Mouse (Mus musculus) cerebellum, adult 11 months (tissue): ENCODE measurements around the gene 4930539E08Rik.

Experiments used
- DNase-seq: peaks from one replicate; pipeline ENCODE4 v3.0.0; 2022

4930539E08Rik gene

DNA sequence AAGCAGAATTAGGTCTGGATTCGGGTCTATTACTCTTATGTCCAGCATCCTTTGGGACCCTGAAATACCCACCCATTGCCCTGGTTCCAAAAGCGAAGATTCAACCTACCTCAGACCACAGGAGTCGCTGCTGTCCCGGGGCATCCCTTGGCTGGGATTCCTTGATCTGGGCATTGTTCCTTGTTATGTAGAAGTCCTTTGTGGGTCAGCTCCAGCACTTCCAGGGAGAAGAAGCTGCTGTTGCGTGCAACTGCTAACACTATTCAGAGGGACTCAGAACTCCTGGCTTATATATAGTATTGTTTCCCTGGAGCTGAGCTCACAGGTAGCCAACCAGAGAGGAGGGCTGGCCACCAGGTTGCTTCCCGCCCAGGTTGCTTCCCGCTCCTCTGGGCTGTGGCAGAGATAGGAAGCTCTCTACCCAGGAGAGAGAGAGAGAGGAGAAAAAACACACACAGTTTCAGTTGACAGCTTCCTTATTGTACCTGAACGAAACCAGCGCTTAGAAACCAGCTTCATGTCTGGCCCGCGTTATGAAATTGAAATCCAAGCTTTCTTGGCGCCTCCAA, at the start of gene 4930539E08Rik:
4930539E08Rik (minus strand) TSS at position 265 of the 569 bp plus-strand sequence.
- no peak for DNase-seq

DNA sequence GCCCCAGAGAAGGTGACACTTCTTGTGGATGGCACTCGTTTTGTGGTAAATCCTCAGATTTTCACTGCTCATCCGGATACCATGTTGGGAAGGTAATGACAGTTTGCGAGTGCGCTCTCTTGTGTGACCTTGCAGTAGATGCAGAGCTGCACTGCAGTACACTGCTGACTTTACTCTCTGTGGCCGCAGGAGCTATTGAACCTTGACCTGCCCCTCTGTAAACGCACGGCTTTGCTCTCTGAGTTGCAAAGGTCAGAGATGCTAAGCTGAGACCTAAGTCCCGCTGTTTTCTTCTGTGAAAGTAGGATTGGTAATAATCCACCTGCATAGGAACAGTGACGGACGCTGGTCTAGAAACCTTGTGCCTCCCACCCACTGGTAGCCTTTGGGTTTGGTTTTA, 46.5 kb upstream of the 4930539E08Rik start:
- DNase-seq, result no peak

DNA sequence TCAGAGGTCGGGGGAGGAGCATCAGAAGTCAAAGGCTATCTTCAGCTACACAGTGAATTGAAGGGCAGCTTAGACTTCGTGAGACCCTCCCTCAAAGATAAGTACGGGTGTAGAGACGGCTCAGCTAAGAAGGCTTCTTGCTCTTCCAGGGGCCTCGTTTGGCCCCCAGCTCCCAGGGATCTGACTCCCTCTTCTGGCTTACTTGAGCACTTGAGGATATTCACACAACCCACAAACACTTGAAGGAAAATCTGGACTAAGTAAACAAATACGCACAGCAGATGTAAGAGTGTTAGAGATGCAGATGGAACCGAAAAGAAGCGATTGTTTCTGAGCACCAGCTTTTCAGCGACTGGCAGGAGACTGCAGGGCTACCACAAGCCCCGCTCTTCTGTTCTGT, 45.5 kb upstream of the 4930539E08Rik start:
- no peak for DNase-seq

DNA sequence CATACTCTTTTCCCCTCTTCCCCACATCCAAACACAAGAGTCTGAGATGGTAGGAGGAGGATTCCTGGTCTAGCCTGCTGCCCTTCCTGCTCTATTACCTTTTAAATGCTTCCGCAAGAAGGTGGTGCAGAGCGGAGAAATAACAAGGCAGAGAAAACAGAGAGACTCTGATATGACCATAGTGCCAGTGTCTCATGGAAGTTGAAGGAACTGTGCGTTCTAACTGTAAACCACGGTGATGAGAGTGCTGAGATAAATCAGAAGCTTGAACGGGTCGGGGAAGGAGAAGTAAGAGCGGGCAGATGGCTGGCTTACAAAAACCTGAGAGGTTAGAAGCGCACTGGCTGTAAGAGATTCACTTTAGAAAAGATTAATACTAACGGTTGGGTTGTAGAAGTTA, 39.3 kb upstream of the 4930539E08Rik start:
- DNase-seq, result no peak

DNA sequence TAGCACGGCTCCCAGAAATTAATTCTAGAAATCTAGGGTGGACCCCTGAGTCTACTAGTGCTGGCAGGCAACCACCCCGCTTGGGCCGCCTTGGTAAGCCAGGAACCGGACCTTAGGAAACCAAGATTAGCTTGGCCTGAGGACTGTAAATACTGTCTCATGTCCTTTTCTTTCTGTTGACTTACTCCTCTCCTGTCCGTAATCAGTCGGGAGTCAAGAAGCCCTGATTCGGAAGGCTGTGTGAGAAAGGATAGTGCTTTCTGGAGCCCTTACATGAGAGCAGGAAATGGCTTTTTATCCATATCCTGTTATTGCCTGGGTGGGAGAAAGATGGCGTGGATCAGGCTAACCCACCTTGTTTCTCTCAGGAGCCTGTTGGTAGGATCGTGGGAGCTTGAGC, 38.1 kb upstream of the 4930539E08Rik start:
- no peak for DNase-seq

DNA sequence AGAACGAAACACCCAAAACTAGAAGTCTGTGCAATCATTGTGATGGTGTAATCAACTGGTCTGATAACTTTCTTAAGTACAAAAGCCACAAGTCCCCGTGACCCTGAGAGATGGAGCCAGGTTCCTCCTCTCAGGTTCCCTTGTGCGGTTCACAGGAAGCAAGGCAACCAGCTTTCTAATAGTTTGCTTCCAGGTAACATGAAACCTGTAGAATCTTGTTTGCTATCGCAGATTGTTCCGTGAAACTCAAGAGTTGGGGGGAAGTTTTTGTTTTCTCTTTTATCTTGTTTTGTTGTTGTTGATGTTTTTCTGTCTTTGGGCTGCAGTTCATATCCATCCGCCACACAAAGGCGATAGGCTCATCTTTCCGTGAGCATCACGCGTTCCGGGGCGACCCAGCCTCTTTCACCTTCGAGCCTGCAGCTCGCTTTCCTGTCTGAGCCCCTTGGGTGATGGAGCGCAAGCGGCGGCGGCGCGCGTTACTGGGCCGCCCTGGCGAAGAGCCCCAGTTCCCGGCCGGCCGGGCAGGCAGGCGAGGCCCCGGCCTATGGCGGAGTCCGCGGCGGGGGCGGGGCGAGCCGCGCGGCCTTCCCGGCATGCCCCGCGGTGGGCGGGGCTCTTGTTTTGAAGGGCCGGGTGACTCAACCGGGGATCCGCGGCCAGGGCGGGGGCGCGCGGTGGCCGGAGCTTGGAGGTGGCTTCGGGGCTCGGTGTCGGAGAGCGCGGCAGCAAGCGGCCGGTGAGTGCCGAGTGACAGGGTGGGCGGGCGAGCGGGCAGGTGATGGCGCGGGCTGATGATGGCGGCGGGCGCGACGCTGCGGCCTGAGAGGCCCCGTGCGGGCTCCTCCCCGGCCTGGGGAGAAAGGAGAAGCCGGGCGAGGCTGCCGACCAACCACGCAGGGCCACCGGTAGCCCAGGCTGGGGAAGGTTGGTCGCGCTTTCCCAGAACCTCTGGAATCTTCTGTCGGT, 37.0 kb upstream of the 4930539E08Rik start, which contains the start of gene Kctd20:
Kctd20 (plus strand) TSS at position 120 of the 969 bp plus-strand sequence.
- peak; percentile 92 for DNase-seq

DNA sequence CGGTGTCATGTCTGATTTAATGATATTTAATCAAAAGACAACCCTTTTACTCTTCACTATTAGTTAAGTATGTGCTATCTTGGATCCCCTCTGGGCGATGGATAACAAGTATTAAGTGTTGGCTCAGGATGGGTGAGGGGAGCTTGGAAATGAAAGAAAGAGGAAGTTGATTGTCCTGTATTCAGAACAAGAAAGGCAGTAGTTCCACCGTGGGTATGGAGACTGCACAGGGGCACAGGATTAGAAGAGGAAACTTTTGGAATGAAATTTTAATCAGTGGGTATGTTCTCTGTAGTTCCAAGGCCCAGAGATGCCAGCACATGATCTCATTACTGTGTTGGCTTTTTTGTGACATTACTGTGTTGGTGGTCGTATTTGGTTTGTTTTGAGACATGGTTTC, 35.6 kb upstream of the 4930539E08Rik start:
- DNase-seq, result no peak

DNA sequence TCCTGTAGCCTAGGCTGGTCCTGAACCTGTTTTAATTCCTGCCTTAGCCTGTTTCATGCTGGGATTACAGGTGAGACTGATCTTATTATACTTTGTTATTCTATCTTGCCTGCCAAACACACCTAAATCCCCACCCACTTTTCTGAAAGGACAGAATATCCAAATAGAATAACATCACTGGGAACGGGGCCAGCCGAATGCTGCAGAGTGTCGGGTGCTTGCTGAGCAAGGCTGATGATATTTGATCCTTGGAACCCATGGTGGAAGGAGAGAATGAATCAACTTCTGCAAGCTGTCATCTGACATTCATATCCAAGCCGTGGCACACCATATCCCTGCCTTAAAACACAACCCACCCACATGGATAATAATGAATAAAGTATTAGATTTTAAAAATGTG, 33.5 kb upstream of the 4930539E08Rik start:
- DNase-seq, result no peak

DNA sequence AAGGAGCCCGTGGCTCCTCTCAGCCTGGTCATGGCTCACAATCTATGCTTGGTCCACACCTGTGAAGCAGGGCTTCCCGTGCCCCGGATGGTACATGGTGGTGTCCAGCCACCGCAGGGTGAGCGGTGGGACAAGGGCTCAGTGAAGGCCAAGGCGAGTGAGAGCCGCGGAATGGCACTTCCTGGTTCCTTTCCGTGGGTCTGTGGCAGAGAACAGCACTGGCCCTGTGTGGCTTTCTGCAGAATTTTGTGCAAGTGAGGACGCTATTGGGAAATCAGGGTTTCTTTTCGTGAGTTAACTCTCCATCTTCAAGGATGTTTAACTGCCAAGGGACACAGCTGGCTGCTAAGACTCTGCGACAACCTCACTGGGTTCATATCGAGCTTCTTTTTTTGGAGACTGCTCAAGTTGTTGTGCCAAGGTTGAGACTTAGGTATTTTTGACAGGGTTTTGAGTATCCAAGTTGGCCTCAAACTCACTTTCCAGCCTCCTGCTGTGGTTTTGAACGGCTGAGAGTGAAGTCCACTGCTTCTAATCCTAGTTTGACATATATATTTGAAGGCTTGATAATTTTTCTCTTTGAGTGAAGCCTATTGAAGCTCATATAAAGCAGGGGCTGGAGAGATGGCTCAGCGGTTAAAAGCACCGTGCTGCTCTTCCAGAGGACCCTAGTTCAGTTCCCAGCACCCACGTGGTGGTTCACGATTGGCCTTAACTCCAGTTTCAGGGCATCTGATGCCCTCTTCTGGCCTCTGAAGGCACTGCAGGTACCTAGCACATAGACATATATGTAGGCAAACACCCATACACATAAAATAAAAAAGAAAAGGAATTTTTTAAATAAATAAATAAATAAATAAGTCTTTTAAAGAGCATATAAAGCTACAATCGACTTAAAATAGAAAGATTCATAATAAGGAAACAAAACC, 32.2 kb upstream of the 4930539E08Rik start:
- no peak for DNase-seq

DNA sequence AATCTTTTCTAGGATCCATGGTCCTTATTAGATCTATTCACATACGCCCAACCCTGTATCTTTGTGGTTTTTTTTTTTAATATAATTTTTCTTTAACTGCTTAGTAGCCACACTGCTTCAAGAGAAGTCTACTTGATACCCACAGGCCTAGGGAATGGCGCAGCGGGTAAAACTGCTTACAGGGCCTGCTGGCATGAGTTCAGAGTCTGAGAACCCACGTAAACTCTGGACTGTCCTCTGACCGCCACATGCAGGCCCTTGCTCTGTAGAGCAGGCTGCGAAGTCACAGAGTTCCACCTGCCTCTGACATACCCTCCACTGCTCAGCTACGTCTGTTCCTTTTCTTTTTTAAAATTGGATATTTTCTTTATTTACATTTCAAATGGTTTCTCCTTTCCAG, 29.4 kb upstream of the 4930539E08Rik start:
- no peak for DNase-seq

DNA sequence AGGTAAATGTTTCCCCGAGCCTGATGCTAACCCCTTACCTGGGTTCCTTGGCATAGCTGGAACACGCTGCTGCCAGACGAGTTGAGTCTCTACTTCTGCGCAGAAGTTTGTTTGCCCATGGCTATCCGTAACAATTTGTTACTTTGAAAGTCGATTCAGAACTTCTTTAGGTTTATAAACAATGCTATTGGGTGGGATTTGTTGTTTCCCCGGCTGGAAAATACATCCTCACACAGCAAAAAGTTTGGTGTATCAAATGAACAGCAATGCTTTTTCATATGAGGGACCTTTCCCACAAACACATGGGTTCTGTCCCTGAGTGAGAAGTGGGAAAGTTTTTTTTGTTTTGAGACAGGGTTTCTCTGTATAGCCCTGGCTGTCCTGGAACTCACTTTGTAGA, 28.6 kb upstream of the 4930539E08Rik start, which contains the start of gene Pxt1:
Pxt1 (minus strand) TSS at position 101 of the 400 bp plus-strand sequence.
- no peak for DNase-seq

DNA sequence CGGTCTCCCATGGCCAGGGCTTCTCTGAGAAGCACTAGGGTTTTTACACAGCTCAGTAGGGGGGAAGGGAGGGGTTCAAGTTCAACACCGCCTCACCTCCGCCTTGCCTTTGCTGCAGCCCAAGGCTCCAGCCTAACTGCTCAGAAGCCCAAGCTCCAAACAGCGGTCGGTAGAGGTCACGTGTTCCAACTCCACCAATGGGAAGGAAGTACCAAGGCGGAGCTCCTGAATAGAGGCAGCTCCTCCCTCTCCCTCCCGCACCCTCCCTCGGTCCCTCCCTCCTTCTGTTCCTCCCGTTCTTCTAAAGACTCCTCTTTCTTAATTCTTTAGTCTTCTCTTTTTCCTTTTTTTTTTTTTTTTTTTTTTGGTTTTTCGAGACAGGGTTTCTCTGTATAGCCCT, 27.0 kb upstream of the 4930539E08Rik start:
- DNase-seq, result no peak

DNA sequence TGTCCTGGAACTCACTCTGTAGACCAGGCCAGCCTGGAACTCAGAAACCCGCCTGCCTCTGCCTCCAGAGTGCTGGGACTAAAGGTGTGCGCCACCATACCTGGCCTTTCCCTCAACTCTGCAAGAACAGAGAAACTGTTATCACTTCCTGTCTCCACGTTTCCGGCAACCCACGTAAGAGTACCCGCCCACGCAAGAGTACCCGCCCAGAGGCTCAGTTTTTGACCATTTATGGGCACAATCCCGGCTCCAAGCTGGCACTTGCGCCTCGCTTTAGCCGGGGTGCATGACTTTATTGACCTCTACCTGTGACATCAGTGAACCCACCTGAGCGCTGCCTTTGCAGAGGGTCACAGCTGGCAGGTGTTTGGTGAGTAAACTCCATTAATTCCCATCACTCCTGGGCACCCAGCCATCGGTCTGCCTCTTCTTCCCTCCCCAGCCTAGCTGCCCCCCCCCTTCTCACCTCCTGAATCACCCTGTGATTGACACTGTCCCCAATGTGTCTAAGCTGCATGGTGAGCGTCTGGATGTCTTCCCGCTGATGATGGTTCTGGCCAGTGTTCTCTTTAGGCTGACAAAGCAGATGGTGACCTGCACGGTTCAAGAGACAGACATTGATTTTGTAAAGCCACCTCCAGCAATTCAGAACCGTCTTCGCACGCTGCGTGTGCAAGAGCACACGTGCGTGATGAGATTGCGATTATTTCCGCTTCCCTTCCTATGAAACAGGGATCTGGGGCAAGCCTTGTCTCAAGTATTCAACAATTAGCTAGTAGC, 25.8 kb upstream of the 4930539E08Rik start:
- DNase-seq, result no peak

DNA sequence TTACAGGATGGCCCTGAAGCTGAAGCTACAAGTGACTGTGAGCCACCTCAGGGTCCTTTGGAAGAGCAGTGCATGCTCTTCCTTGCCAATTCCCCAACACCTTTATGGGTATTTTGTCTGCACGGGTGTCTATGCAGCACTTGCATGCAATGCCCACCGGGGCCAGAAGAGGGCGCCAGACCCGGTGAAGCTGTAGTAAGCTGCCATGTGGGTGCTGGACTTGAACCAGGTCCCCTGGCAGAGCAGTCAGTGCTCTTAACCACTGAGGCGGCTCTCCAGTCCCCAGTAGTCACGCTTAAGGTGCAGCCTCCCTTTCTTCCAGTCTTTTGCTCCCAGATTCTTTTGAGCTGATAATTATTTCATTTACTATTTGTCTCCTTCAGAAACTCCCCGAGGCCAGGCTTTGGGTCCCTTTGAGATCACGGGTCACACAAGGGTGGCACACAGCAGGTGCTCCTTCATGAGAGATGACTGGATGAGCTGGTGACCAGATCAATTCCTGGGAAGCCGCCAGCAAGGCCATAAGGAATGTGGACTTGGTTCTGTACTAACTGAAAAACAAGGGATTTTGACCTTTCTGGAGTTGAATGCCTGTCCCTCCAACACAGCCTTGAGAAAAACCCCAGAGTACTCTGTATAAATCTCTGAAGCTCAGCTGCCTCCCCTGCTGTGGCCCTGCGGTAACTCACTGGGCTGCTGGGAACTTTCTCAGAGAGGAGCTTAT, 21.7 kb upstream of the 4930539E08Rik start:
- no peak for DNase-seq

DNA sequence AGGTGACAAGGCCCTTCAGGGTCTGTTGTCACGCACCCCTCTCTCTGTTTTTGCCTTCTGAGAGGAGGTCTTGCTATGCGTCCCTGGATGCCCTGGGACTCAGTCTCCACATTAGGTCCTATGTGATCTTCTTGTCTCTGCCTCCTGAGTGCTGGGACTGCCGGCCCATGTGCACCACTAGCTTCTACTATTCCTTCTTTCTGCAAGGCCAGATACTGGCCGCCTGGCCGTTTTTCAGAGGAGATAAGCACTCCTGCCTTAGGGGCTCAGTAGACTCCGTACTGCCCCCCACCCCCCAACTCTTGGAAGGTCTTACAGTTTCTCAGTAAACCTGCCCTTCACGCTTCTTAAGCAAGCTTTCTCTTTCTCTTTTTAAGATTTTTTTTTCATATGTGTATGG, 21.0 kb upstream of the 4930539E08Rik start:
- no peak for DNase-seq

DNA sequence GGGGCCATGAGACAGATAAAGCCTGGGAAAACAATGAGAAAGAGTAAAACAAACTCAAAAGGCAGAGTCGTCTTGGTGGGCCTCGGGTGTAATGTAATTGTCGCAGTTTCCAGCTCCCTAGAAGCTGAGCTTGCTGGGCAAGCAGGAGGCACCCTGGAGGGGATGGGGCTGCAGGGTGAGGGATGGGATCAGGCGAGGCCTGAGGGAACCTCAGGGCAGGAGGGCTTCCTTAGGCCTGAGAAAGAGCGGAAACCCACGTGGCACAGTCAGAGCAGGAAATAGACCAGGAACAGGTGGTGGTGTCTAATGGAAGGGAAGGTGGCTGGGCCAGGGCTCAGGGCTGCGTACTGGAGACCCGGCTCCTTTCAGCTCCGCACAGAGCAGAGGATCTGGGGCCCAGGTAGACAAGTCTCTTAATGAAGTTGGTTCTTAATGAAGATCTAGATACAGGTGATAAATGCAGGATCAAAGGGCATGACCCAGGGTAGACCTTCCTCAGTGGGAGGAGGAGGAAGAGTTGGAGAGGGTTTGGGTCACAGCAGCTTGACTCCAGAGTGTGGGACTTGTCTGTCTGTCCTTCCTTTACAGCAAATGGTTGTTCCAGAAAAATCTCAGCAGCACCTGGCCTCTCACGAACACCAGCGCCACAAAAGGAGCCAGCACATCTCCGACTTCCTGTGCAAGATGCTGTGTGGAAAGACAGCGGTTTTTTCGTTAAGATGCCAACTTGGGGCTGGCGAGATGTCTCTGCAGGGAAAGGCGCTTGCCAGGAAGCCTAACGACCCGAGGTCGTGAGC, 19.2 kb upstream of the 4930539E08Rik start:
- no peak for DNase-seq

DNA sequence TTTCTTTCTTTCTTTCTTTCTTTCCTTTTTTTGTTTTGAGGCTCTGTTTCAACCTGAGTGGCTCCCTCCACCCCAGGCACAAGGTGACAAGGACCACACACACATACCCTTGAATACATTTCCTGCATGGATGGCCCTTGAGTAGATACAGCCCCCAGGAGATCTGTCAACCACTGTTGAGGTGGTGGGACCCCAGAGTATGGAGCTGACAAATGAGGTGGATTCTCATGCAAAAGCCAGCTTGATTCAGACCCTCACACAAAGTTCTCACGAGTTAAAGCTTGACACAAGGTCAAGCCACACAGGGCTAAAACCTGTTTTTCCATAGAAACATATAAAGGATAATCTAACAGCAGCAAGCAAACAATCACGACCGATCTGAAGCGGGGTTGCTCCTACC, 17.1 kb upstream of the 4930539E08Rik start:
- no peak for DNase-seq

DNA sequence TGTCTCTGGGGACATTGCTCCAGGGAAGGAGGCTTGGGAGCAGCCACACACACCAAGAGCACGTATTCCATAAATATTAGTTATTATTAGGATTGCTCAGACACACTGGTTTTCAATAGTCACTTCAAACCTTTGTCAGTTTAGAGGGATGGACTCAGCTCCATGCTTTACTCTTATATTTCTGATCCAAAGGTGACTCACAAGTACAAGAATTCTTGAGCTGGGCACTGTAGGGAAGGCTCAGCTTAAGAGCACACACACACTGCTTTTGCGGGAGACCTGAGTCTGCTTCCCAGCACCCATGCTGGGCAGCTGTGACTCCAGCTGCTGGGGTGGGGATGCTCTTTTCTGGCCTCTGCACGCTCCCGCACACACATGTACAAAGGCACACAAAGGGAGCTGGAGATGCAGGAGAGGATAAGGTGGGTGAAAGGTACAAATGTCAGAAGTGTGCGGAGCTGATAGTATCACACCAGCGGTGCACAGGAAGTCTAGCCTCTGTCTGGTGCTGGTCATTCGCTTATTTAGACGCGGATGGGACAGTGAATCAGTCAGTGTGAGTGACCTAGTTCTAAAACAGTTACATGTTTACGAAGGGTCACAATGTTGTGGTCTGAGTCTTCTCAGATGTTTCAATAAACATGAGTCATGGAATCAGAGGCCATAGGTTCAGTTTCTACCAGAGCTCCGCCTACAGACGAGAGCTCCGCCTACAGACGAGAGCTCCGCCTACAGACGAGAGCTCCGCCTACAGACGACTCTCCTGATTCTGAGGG, 16.5 kb upstream of the 4930539E08Rik start:
- no peak for DNase-seq

DNA sequence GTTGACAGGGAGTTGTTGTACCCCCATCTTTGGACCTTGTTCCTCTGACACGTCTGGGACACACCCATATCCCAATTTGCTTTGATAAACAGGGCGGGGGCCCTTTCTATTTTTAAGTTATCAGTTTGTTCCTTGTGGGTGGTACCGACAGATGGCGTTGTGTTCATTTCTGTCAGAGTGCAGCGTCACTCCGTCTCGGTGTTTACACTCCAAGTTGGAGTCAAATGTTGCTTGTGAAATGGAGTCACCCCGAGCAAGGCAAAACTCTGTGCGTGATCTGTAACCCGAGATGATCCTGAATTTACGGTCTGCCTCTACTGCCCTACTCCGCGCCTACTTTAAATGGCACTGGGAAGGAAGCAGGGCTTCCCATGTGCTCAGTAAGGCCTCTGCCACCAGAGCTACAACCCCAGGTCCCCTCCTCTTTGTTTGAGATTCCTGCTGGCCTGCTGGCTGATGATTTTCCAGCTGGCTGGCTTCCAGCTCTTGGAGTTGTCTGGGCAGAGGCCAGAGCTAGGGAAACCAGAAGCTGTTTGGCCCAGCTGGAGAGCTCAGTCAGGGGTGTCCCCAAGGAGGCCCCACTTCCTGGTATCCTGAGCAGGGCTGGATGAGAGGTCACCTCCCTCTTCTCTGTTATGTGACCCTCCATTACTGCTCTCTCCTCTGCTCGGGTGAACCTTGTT, 15.4 kb upstream of the 4930539E08Rik start:
- no peak for DNase-seq
